21 mouse cellular contexts compared by ENCODE assay signal in the genomic region with DNA sequence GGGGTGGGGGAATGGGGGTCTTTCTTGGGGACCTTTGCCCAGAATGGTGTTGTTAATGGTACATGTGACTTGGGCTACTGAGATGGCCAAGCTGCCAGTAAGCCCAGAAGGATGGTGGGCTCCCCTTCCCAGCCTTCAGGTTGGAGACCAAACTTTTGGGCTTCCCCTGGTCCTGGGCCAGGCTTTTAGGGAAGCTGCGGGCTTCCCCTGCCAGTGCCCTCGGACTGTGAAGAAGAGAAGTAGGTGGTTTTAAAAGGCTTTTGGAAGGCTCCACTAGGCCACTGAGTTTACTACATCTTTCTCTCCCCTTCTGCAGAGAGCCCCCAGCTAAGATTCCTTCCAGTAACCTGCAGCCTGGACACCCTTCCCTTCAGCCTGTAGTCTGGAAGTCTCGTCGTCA. TPM values are rescaled to one million over a fixed set of nuclear protein-coding genes. Genes with fewer than 3 reads are reported as not detected.
DNase-seq lines count a peak whose midpoint lies in the region; ATAC-seq and TF ChIP-seq lines count a peak whose summit lies in the region.
"Had no signal": no experiment of that assay in that cellular context is flagged by ENCODE, and none has a peak within 500 bp of the region (broad histone marks: within the 10 kb centered on the region; RNA-seq: fewer than 3 reads in every experiment).

No protein-coding gene starts in this region.

- no peaks in the 10 kb centered on the region for H3K9me3 ChIP-seq in heart, embryonic 13.5 days
- no peaks in the 10 kb centered on the region for H3K9me3 ChIP-seq in E14TG2a.4 (ENCODE audit: low read length)
- H3K9me3 ChIP-seq: heart, embryonic 15.5 days; hindbrain, embryonic 13.5 days; limb, embryonic 10.5 days; neural tube, embryonic 15.5 days had no signal

- peak overlapping the region; percentile 69; the same call in 1 of the 2 replicates for H3K4me2 ChIP-seq in heart, embryonic 13.5 days

- peaks cover 47% of the 10 kb centered on the region for H3K27me3 ChIP-seq in heart, embryonic 13.5 days (replicated peaks)
- H3K27me3 ChIP-seq in E14TG2a.4 (ENCODE audit: insufficient read depth, low read length): peaks cover 25% of the 10 kb centered on the region

- no peaks in the 10 kb centered on the region for H3K36me3 ChIP-seq in heart, embryonic 13.5 days
- H3K36me3 ChIP-seq in E14TG2a.4 (ENCODE audit: insufficient read depth, low read length): no peaks in the 10 kb centered on the region
- H3K36me3 ChIP-seq: heart, embryonic 15.5 days; hindbrain, embryonic 13.5 days; limb, embryonic 10.5 days; neural tube, embryonic 15.5 days had no signal

- no peak for ATAC-seq in heart, embryonic 13.5 days (ENCODE audit: extremely low read depth, insufficient number of reproducible peaks, low FRiP score, low TSS enrichment)
- ATAC-seq in granulocyte monocyte progenitor cell, adult 5-6 weeks (replicated peaks; ENCODE audit: poor library complexity, severe bottlenecking): peak; percentile 56; the same call in 1 of the 2 replicates
- ATAC-seq in megakaryocyte progenitor cell, adult 5-6 weeks (replicated peaks; ENCODE audit: poor library complexity): 0 out of 2 replicates have a peak, but pooled peaks have one; percentile 27

- intact Hi-C loops in heart, postnatal 25 days (cut with DNase I): no loop called here

- DNase-seq in heart, postnatal 25 days (ENCODE audit: low spot score): no peak
- DNase-seq in right cerebral cortex, postnatal 4 days: no peak
- DNase-seq in cerebellum, adult 9-11 months: no peak
- DNase-seq: adrenal gland, postnatal 10 days; B cell, adult 2 months; cerebellum, adult 2 months; gastrocnemius, postnatal 14 days; kidney, adult 11 months; kidney, postnatal 4 days; thymus, postnatal 25 days had no signal

- H3K4me1 ChIP-seq in heart, embryonic 13.5 days: peaks cover 5% of the 10 kb centered on the region; the same call in 1 of the 2 replicates
- peaks cover 25% of the 10 kb centered on the region for H3K4me1 ChIP-seq in E14TG2a.4 (replicated peaks; ENCODE audit: low read depth, low read length)

- WGBS in heart, embryonic 13.5 days: 67% methylated on average over 4 of the region's 4 CpGs

- H3K9ac ChIP-seq in heart, embryonic 13.5 days: no peak overlapping the region
- H3K9ac ChIP-seq: hindbrain, embryonic 13.5 days; neural tube, embryonic 15.5 days had no signal

- H3K4me3 ChIP-seq in heart, embryonic 13.5 days: peak overlapping the region; percentile 37; the same call in 1 of the 2 replicates
- H3K4me3 ChIP-seq in E14TG2a.4 (replicated peaks; ENCODE audit: low read length): peak overlapping the region; percentile 82
- H3K4me3 ChIP-seq: hindbrain, embryonic 13.5 days; neural tube, embryonic 15.5 days had no signal

- no peak for TF ChIP-seq CTCF in E14TG2a.4 (conservative IDR thresholded peaks at IDR 0.05; ENCODE audit: low read length)

- no peak overlapping the region for H3K27ac ChIP-seq in heart, embryonic 13.5 days (replicated peaks)
- H3K27ac ChIP-seq: heart, embryonic 15.5 days; hindbrain, embryonic 13.5 days; limb, embryonic 10.5 days; neural tube, embryonic 15.5 days had no signal

RNA-seq across cellular contexts. Expression of gene Adm2, which starts 1.1 kb away (rescaled TPM):
- 0.66 and 0.85 TPM in 2 replicates for polyA plus RNA-seq in heart, embryonic 13.5 days (2015; fragmentation: Nextera tagmentation; extraction: Ambion mirVana)
- total RNA-seq in heart, postnatal 25 days (2021): not detected
- total RNA-seq in granulocyte monocyte progenitor cell, adult 5-6 weeks (2014; fragmentation: Nextera tagmentation): not detected in 2 replicates
- total RNA-seq in granulocyte monocyte progenitor cell, adult 5-6 weeks (2017): not detected in 2 replicates
- total RNA-seq in megakaryocyte progenitor cell, adult 5-6 weeks (2015): not detected in 2 replicates
- total RNA-seq in megakaryocyte progenitor cell, adult 5-6 weeks (2017): not detected in 2 replicates
- total RNA-seq: adrenal gland, postnatal 10 days; gastrocnemius, postnatal 14 days; layer of hippocampus, postnatal 25 days had no signal
- polyA plus RNA-seq: cerebellum, adult 2 months; hindbrain, embryonic 13.5 days; neural tube, embryonic 15.5 days; stomach, embryonic 14.5 days had no signal

RNA-seq across cellular contexts. Expression of gene Sbf1, which starts 8.5 kb away (rescaled TPM):
- 34.3 and 38.3 TPM in 2 replicates for polyA plus RNA-seq in heart, embryonic 13.5 days (2015; fragmentation: Nextera tagmentation; extraction: Ambion mirVana)
- total RNA-seq in heart, postnatal 25 days (2021): 10 to 100 TPM; 58.3 to 64.4 TPM
- total RNA-seq in granulocyte monocyte progenitor cell, adult 5-6 weeks (2014; fragmentation: Nextera tagmentation): 88.1 and 131 TPM in 2 replicates
- total RNA-seq in granulocyte monocyte progenitor cell, adult 5-6 weeks (2017): 43.1 and 52.0 TPM in 2 replicates
- 92.1 and 94.9 TPM in 2 replicates for total RNA-seq in megakaryocyte progenitor cell, adult 5-6 weeks (2015)
- total RNA-seq in megakaryocyte progenitor cell, adult 5-6 weeks (2017): 50.0 and 52.1 TPM in 2 replicates

RNA-seq across cellular contexts. Expression of gene Miox, which starts 10.5 kb away (rescaled TPM):
- 0.34 TPM in 1 of 2 replicates, not detected in the other for polyA plus RNA-seq in heart, embryonic 13.5 days (2015; fragmentation: Nextera tagmentation; extraction: Ambion mirVana)
- not detected for total RNA-seq in heart, postnatal 25 days (2021)
- total RNA-seq in granulocyte monocyte progenitor cell, adult 5-6 weeks (2014; fragmentation: Nextera tagmentation): not detected in 2 replicates
- total RNA-seq in granulocyte monocyte progenitor cell, adult 5-6 weeks (2017): not detected in 2 replicates
- total RNA-seq in megakaryocyte progenitor cell, adult 5-6 weeks (2015): not detected in 2 replicates
- not detected in 2 replicates for total RNA-seq in megakaryocyte progenitor cell, adult 5-6 weeks (2017)
- total RNA-seq: gastrocnemius, postnatal 14 days; layer of hippocampus, postnatal 25 days had no signal
- polyA plus RNA-seq: cerebellum, adult 2 months; hindbrain, embryonic 13.5 days; limb, embryonic 10.5 days; lung, embryonic 16.5 days; neural tube, embryonic 15.5 days; stomach, embryonic 14.5 days had no signal

RNA-seq across cellular contexts. Expression of gene Lmf2, which starts 31.8 kb away (rescaled TPM):
- polyA plus RNA-seq in heart, embryonic 13.5 days (2015; fragmentation: Nextera tagmentation; extraction: Ambion mirVana): 43.8 and 46.2 TPM in 2 replicates
- 10 to 100 TPM; 30.6 to 31.8 TPM for total RNA-seq in heart, postnatal 25 days (2021)
- total RNA-seq in granulocyte monocyte progenitor cell, adult 5-6 weeks (2014; fragmentation: Nextera tagmentation): 15.4 and 22.3 TPM in 2 replicates
- 8.9 and 11.0 TPM in 2 replicates for total RNA-seq in granulocyte monocyte progenitor cell, adult 5-6 weeks (2017)
- 14.0 and 16.6 TPM in 2 replicates for total RNA-seq in megakaryocyte progenitor cell, adult 5-6 weeks (2015)
- 7.4 and 11.7 TPM in 2 replicates for total RNA-seq in megakaryocyte progenitor cell, adult 5-6 weeks (2017)

RNA-seq across cellular contexts. Expression of gene Ncaph2, which starts 31.9 kb away (rescaled TPM):
- polyA plus RNA-seq in heart, embryonic 13.5 days (2015; fragmentation: Nextera tagmentation; extraction: Ambion mirVana): 94.1 and 109 TPM in 2 replicates
- total RNA-seq in heart, postnatal 25 days (2021): 10 to 100 TPM; 52.0 to 60.4 TPM
- 87.4 and 136 TPM in 2 replicates for total RNA-seq in granulocyte monocyte progenitor cell, adult 5-6 weeks (2014; fragmentation: Nextera tagmentation)
- total RNA-seq in granulocyte monocyte progenitor cell, adult 5-6 weeks (2017): 92.2 and 118 TPM in 2 replicates
- total RNA-seq in megakaryocyte progenitor cell, adult 5-6 weeks (2015): 82.4 and 115 TPM in 2 replicates
- total RNA-seq in megakaryocyte progenitor cell, adult 5-6 weeks (2017): 96.7 and 97.9 TPM in 2 replicates
